23 mouse cellular contexts compared by ENCODE assay signal in genomic region chr4:100363666-100364065, GRCm38 (mm10).
"Had no signal": no experiment of that assay in that cellular context is flagged by ENCODE, and none has a peak within 500 bp of the region (broad histone marks: within the 10 kb centered on the region; RNA-seq: fewer than 3 reads in every experiment).

No protein-coding gene starts in this region.

- ATAC-seq: liver, embryonic 12.5 days had no signal

- H3K4me2 ChIP-seq: kidney, embryonic 15.5 days; liver, embryonic 12.5 days; liver, embryonic 15.5 days; lung, embryonic 15.5 days; neural tube, embryonic 12.5 days; neural tube, embryonic 15.5 days; stomach, embryonic 15.5 days had no signal

- H3K36me3 ChIP-seq: kidney, embryonic 15.5 days; liver, embryonic 12.5 days; liver, embryonic 15.5 days; lung, embryonic 15.5 days; midbrain, embryonic 10.5 days; neural tube, embryonic 12.5 days; neural tube, embryonic 15.5 days; stomach, embryonic 15.5 days had no signal

- DNase-seq: kidney, adult 11 months; kidney, adult 8-10 months; kidney, postnatal 10 days; kidney, postnatal 36 days; left cerebral cortex, postnatal 4 days; liver; lung, adult 18-20 months; lung, postnatal 36 days; midbrain, embryonic 14.5 days; right cerebral cortex, adult 18-20 months; right cerebral cortex, postnatal 14 days; spleen, adult 18-20 months; thymus, adult 18-20 months; thymus, postnatal 36 days had no signal

- H3K4me1 ChIP-seq: kidney, embryonic 15.5 days; liver, embryonic 12.5 days; liver, embryonic 15.5 days; megakaryocyte, embryonic 14.5 days; midbrain, embryonic 10.5 days; neural tube, embryonic 12.5 days; neural tube, embryonic 15.5 days; stomach, embryonic 15.5 days had no signal

- H3K9me3 ChIP-seq: kidney, embryonic 15.5 days; liver, embryonic 12.5 days; liver, embryonic 15.5 days; lung, embryonic 15.5 days; midbrain, embryonic 10.5 days; neural tube, embryonic 12.5 days; neural tube, embryonic 15.5 days; stomach, embryonic 15.5 days had no signal

- H3K4me3 ChIP-seq: kidney, embryonic 15.5 days; liver, embryonic 12.5 days; liver, embryonic 15.5 days; lung, embryonic 15.5 days; megakaryocyte, embryonic 14.5 days; midbrain, embryonic 10.5 days; neural tube, embryonic 12.5 days; neural tube, embryonic 15.5 days; stomach, embryonic 15.5 days had no signal

- H3K27ac ChIP-seq: kidney, embryonic 15.5 days; liver, embryonic 12.5 days; liver, embryonic 15.5 days; lung, embryonic 15.5 days; midbrain, embryonic 10.5 days; neural tube, embryonic 12.5 days; neural tube, embryonic 15.5 days; stomach, embryonic 15.5 days had no signal

- H3K27me3 ChIP-seq: kidney, embryonic 15.5 days; liver, embryonic 12.5 days; liver, embryonic 15.5 days; lung, embryonic 15.5 days; megakaryocyte, embryonic 14.5 days; neural tube, embryonic 12.5 days; neural tube, embryonic 15.5 days; stomach, embryonic 15.5 days had no signal

- H3K9ac ChIP-seq: kidney, embryonic 15.5 days; liver, embryonic 12.5 days; liver, embryonic 15.5 days; lung, embryonic 15.5 days; neural tube, embryonic 12.5 days; neural tube, embryonic 15.5 days; stomach, embryonic 15.5 days had no signal
